Mouse (Mus musculus) kidney, embryonic 15.5 days (tissue): ENCODE measurements at regions not wholly inside any gene's neighbourhood (a gene's known extent, or its start where the extent isn't known, plus 50 kb on each side); places are given as distances from the start of the nearest gene placed in this dataset.

Experiments used
- ATAC-seq: fragments of 200-750 bp; cut with Nextera tagmentation; replicated peaks from 2 replicates; pipeline ENCODE4 v1.8.0; 2017; ENCODE audit warnings: moderate TSS enrichment; ENCODE audit not compliant: low FRiP score
- H3K27ac ChIP-seq: fragments of 300-500 bp; sonication (generic); 2 replicates; pipeline ENCODE4 v1.5.1; 2015; ENCODE audit warnings: mild to moderate bottlenecking, inconsistent platforms
- H3K27me3 ChIP-seq: fragments of 300-500 bp; sonication (generic); 2 replicates; pipeline ENCODE4 v1.6.1; 2015; ENCODE audit warnings: inconsistent platforms
- H3K36me3 ChIP-seq: fragments of 300-500 bp; sonication (generic); 2 replicates; pipeline ENCODE4 v1.6.1; 2015; ENCODE audit warnings: inconsistent platforms
- H3K4me1 ChIP-seq: fragments of 300-500 bp; sonication (generic); 2 replicates; pipeline ENCODE4 v1.6.1; 2015; ENCODE audit warnings: inconsistent platforms
- H3K4me2 ChIP-seq: fragments of 300-500 bp; sonication (generic); 2 replicates; pipeline ENCODE4 v1.6.1; 2015; ENCODE audit warnings: moderate library complexity, mild to moderate bottlenecking, inconsistent platforms
- H3K4me3 ChIP-seq: fragments of 300-500 bp; sonication (generic); replicated peaks from 2 replicates; pipeline ENCODE4 v1.5.1; 2015; ENCODE audit warnings: mild to moderate bottlenecking, inconsistent platforms
- H3K9ac ChIP-seq: fragments of 300-500 bp; sonication (generic); 2 replicates; pipeline ENCODE4 v1.6.1; 2015; ENCODE audit warnings: mild to moderate bottlenecking, inconsistent platforms
- H3K9me3 ChIP-seq: fragments of 300-500 bp; sonication (generic); replicated peaks from 2 replicates; pipeline ENCODE4 v1.6.1; 2016; ENCODE audit warnings: inconsistent platforms
- WGBS: fragments of 180-500 bp; shearing (Covaris S2); methylation state at CpG from one replicate; pipeline ENCODE4 v1.1.7; 2015; ENCODE audit warnings: mixed read lengths; 5-methylcytosine and 5-hydroxymethylcytosine counted together

- no peaks in the 10 kb centered on the region for H3K27me3 ChIP-seq
- no peak overlapping the region for H3K4me3 ChIP-seq
- 100% methylated on average over 1 of the region's 1 CpGs for WGBS
- H3K4me2 ChIP-seq, result no peak overlapping the region
- H3K9ac ChIP-seq, result no peak overlapping the region
- no peaks in the 10 kb centered on the region for H3K4me1 ChIP-seq
- no peaks in the 10 kb centered on the region for H3K36me3 ChIP-seq
- ATAC-seq, result no peak
- no peak overlapping the region for H3K27ac ChIP-seq
- no peaks in the 10 kb centered on the region for H3K9me3 ChIP-seq
Measured at GRCm38 (mm10) chr1:18531702-18532101, 266.8 kb upstream of the Defb41 start.

- no peak for ATAC-seq
- Histone ChIP-seq H3K4me2 (no peak overlapping the region), H3K27me3 (no peaks in the 10 kb centered on the region), H3K27ac (no peak overlapping the region), H3K36me3 (no peaks in the 10 kb centered on the region), H3K9ac (no peak overlapping the region), H3K9me3 (no peaks in the 10 kb centered on the region), H3K4me3 (no peak overlapping the region), H3K4me1 (no peaks in the 10 kb centered on the region)
- WGBS, result 72% methylated on average over 2 of the region's 2 CpGs
Measured at GRCm38 (mm10) chr1:18524485-18524884, 259.5 kb upstream of the Defb41 start.

- Histone ChIP-seq H3K36me3 (no peaks in the 10 kb centered on the region), H3K4me3 (no peak overlapping the region), H3K4me1 (no peaks in the 10 kb centered on the region), H3K27ac (no peak overlapping the region), H3K27me3 (no peaks in the 10 kb centered on the region), H3K4me2 (no peak overlapping the region), H3K9ac (no peak overlapping the region), H3K9me3 (no peaks in the 10 kb centered on the region)
- WGBS, result 65% methylated on average over 2 of the region's 2 CpGs
- ATAC-seq, result no peak
Measured at GRCm38 (mm10) chr1:18522902-18523301, 258.0 kb upstream of the Defb41 start.

GRCm38 (mm10) chr1:18512764-18513163 is 247.8 kb upstream of the Defb41 start:
- no peaks in the 10 kb centered on the region for H3K4me1 ChIP-seq
- WGBS, result 77% methylated on average over 3 of the region's 3 CpGs
- H3K27ac ChIP-seq, result no peak overlapping the region
- no peak overlapping the region for H3K9ac ChIP-seq
- ATAC-seq, result no peak
- H3K4me2 ChIP-seq, result no peak overlapping the region
- H3K27me3 ChIP-seq, result no peaks in the 10 kb centered on the region
- H3K4me3 ChIP-seq, result no peak overlapping the region
- no peaks in the 10 kb centered on the region for H3K36me3 ChIP-seq
- no peaks in the 10 kb centered on the region for H3K9me3 ChIP-seq

- Histone ChIP-seq H3K27me3 (no peaks in the 10 kb centered on the region), H3K9me3 (no peaks in the 10 kb centered on the region), H3K4me3 (no peak overlapping the region), H3K4me1 (no peaks in the 10 kb centered on the region), H3K4me2 (no peak overlapping the region), H3K27ac (no peak overlapping the region), H3K36me3 (no peaks in the 10 kb centered on the region), H3K9ac (no peak overlapping the region)
- 84% methylated on average over 3 of the region's 3 CpGs for WGBS
- no peak for ATAC-seq
Measured at GRCm38 (mm10) chr1:18498556-18498955, 233.6 kb upstream of the Defb41 start.

GRCm38 (mm10) chr1:18468496-18468895 is 203.6 kb upstream of the Defb41 start:
- no peaks in the 10 kb centered on the region for H3K4me1 ChIP-seq
- no peak overlapping the region for H3K9ac ChIP-seq
- no peaks in the 10 kb centered on the region for H3K27me3 ChIP-seq
- no peaks in the 10 kb centered on the region for H3K36me3 ChIP-seq
- no peak overlapping the region for H3K4me2 ChIP-seq
- WGBS, result 84% methylated on average over 2 of the region's 2 CpGs
- no peak overlapping the region for H3K4me3 ChIP-seq
- H3K27ac ChIP-seq, result no peak overlapping the region
- ATAC-seq, result no peak
- H3K9me3 ChIP-seq, result no peaks in the 10 kb centered on the region

GRCm38 (mm10) chr1:18465303-18465829 is 200.4 kb upstream of the Defb41 start:
- 83% methylated on average over 3 of the region's 3 CpGs for WGBS
- Histone ChIP-seq H3K9me3 (no peaks in the 10 kb centered on the region), H3K4me1 (no peaks in the 10 kb centered on the region), H3K4me3 (no peak overlapping the region), H3K27me3 (no peaks in the 10 kb centered on the region), H3K9ac (no peak overlapping the region), H3K36me3 (no peaks in the 10 kb centered on the region), H3K27ac (no peak overlapping the region), H3K4me2 (no peak overlapping the region)
- ATAC-seq, result no peak

- no peak for ATAC-seq
- Histone ChIP-seq H3K4me3 (no peak overlapping the region), H3K9me3 (no peaks in the 10 kb centered on the region), H3K4me2 (no peak overlapping the region), H3K27ac (no peak overlapping the region), H3K27me3 (no peaks in the 10 kb centered on the region), H3K9ac (no peak overlapping the region), H3K4me1 (no peaks in the 10 kb centered on the region), H3K36me3 (no peaks in the 10 kb centered on the region)
- 57% methylated on average over 1 of the region's 1 CpGs for WGBS
Measured at GRCm38 (mm10) chr1:18463218-18463617, 198.3 kb upstream of the Defb41 start.

- H3K4me2 ChIP-seq, result no peak overlapping the region
- H3K9me3 ChIP-seq, result no peaks in the 10 kb centered on the region
- WGBS, result 46% methylated on average over 3 of the region's 3 CpGs
Measured at GRCm38 (mm10) chr1:18416297-18416732, 151.4 kb upstream of the Defb41 start.

GRCm38 (mm10) chr1:18415879-18416278 is 150.9 kb upstream of the Defb41 start:
- Histone ChIP-seq H3K9me3 (no peaks in the 10 kb centered on the region), H3K36me3 (no peaks in the 10 kb centered on the region), H3K27ac (no peak overlapping the region), H3K27me3 (no peaks in the 10 kb centered on the region), H3K4me2 (no peak overlapping the region), H3K4me1 (no peaks in the 10 kb centered on the region), H3K9ac (no peak overlapping the region), H3K4me3 (no peak overlapping the region)
- ATAC-seq, result no peak
- 62% methylated on average over 2 of the region's 2 CpGs for WGBS

More at GRCm38 (mm10) chr1:18416297-18416732, 151.4 kb upstream of the Defb41 start:
- peak; percentile 49; the same call in 1 of the 2 replicates for ATAC-seq
- H3K36me3 ChIP-seq, result no peaks in the 10 kb centered on the region
- H3K4me3 ChIP-seq, result no peak overlapping the region
- no peak overlapping the region for H3K27ac ChIP-seq
- H3K27me3 ChIP-seq, result no peaks in the 10 kb centered on the region
- H3K9ac ChIP-seq, result no peak overlapping the region
- H3K4me1 ChIP-seq, result no peaks in the 10 kb centered on the region

- WGBS, result 68% methylated on average over 2 of the region's 2 CpGs
- no peak overlapping the region for H3K4me2 ChIP-seq
- no peaks in the 10 kb centered on the region for H3K27me3 ChIP-seq
- H3K9me3 ChIP-seq, result no peaks in the 10 kb centered on the region
- no peak for ATAC-seq
- H3K4me1 ChIP-seq, result no peaks in the 10 kb centered on the region
- H3K9ac ChIP-seq, result no peak overlapping the region
- no peak overlapping the region for H3K4me3 ChIP-seq
- H3K36me3 ChIP-seq, result no peaks in the 10 kb centered on the region
- no peak overlapping the region for H3K27ac ChIP-seq
Measured at GRCm38 (mm10) chr1:18412746-18413145, 147.8 kb upstream of the Defb41 start.

GRCm38 (mm10) chr1:18389591-18389990 is 124.7 kb upstream of the Defb41 start:
- Histone ChIP-seq H3K9ac (no peak overlapping the region), H3K4me2 (no peak overlapping the region), H3K27ac (no peak overlapping the region), H3K9me3 (no peaks in the 10 kb centered on the region), H3K36me3 (no peaks in the 10 kb centered on the region), H3K27me3 (no peaks in the 10 kb centered on the region), H3K4me1 (no peaks in the 10 kb centered on the region), H3K4me3 (no peak overlapping the region)
- ATAC-seq, result no peak

GRCm38 (mm10) chr1:18384079-18384478 is 119.1 kb upstream of the Defb41 start:
- Histone ChIP-seq H3K9ac (no peak overlapping the region), H3K27me3 (no peaks in the 10 kb centered on the region), H3K4me3 (no peak overlapping the region), H3K36me3 (no peaks in the 10 kb centered on the region), H3K4me2 (no peak overlapping the region), H3K9me3 (no peaks in the 10 kb centered on the region), H3K27ac (no peak overlapping the region), H3K4me1 (no peaks in the 10 kb centered on the region)
- ATAC-seq, result no peak
- WGBS, result 67% methylated on average over 4 of the region's 4 CpGs
